Mouse (Mus musculus) liver, postnatal 0 days (tissue): ENCODE data around the gene Pla2g16.

Experiments
- CTCF ChIP-seq: sonication (generic); IDR thresholded peaks from 2 replicates; pipeline ENCODE4 v1.5.1; 2016; ENCODE audit warnings: antibody characterized with exemption, low read depth
- EP300 ChIP-seq: IDR thresholded peaks from 2 replicates; pipeline ENCODE4 v1.6.1; 2016; ENCODE audit warnings: antibody characterized with exemption, low read depth, mild to moderate bottlenecking

DNA sequence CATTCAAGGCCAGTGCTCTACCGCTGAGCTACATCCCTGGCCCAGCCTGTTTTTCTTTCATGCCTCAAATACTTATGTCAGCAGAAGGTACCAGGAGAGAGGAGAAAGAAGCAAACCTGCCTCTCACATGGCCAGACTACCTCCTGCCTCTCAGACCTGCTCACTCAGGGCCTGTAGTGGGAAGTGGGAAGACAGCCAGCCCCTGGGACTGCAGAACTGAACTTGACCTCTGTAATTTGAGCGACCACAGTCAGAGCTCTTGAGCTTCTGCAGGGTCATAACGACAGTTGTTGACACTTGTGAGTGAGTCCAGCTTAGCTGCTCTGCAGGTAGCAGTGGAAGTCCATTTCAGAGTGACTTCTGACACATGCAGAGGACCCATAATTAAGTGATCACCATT lies 34.8 kb downstream of the Pla2g16 start:
- no peak for TF ChIP-seq EP300
- no peak for TF ChIP-seq CTCF
